Mouse (Mus musculus): ENCODE results near the gene Ube2o.
"Not testable (repeated sequence)": the region's sequence is repeated elsewhere in the genome, so short reads cannot be mapped to it uniquely, and the experiment has no call there.

Gene Ube2o

DNA sequence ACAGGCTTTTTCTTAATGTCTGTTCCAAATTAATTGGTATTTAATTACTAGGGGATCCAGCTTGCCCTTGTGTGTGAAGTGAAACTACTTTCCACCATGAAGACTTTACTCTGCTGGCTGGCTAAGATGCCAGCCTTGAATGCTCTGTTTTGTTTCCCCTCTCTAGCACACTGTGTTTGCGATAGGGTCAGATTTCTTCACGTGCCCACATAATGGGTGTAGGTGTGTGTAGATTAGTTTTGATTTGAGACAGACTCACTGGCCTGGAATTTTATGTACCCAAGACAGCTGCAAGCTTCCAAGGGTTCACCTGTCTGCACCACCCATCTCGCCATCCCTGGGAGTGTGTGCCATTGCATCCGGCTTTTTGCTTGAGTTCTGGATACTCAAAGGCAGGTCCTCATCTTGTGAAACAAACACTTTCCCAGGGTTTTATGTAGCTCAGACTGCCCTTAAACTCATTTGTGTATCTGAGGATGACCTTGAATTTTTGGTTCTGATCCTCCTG is 67.7 kb downstream of the Ube2o start:
- no peak for DNase-seq (ENCODE audit: low spot score)

DNA sequence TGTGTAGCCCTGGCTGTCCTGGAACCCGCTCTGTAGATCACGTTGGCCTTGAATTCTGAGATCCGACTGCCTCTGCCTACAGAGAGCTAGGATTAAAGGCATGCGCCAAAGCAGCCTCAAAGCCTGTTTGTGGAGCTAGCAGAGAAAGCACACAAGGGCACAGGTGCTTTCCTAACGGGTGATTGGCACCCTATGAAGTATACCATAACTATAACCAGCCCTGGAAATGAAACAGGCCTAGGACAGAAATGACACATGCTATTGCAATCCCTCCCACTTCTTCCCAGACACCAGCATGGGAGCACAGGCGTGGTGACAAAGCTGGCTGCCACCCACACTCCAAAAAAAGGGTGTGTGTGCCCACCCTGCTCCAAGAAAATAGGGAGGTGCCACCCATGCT is 68.3 kb downstream of the Ube2o start:
- no peak for DNase-seq (ENCODE audit: low spot score)

DNA sequence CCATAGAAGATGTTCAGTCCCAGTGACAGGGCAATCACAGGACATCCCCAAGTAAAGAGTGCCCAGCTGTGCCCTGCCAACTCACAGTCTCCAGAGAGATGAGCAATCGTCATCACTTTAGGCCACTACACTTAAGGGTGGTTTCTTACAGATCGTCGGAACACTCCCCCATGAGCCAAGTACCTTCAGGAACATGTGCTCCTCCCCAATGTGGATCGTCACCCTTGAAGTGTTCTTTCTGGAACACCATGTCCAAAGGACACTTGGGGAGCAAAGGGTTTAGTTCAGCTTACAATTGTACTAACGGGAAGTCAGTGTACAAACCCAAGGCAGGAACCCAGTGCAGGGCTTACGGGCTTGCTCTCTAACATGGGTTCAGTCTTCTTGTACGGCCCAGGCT is 69.1 kb downstream of the Ube2o start:
- no peak for DNase-seq (ENCODE audit: low spot score)

DNA sequence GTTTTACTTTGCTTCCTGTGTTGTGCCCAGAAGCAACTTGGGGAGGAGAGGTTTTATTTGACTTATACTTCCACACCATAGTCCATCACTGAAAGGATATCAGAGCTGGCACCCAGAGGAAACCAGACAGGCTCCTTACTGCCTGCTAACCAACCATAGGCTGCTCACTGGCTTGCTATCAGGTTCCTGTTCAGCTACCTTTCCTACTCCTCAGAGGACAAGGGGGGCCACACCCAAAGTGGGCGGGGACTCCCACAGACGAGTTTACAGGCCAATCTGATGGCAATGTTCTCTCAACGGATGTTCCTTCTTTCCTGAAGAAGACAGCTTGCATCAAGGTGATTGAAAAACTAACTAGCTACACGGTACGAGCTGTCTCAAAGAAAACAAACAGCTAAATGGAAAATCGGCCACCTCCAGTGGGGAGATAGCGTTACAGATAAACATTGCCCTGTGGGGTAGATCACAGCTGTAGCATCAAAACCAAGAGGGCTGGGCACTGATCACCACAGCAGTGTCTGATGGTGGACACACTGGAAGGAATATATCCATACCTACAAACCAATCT is 69.9 kb downstream of the Ube2o start:
- no peak for DNase-seq (ENCODE audit: low spot score)

DNA sequence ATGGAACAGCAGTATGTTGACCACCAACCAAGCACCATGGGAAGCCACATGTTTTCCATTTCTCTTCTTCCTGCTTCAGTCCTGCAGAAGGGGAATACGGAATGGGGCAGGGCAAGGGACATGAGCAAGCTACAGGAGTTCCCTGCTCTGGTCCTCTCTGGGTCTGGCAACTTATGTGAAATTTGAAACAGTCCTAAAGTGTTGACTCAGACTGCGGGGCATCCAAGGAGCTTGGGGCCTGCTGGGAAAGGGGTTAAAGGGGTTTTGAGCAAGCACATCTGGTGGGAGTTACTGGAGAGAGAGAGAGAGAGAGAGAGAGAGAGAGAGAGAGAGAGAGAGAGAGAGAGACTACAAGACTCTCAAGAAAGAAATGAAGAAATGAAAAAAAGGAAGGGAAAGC is 72.6 kb downstream of the Ube2o start:
- DNase-seq (ENCODE audit: low spot score) = no peak

DNA sequence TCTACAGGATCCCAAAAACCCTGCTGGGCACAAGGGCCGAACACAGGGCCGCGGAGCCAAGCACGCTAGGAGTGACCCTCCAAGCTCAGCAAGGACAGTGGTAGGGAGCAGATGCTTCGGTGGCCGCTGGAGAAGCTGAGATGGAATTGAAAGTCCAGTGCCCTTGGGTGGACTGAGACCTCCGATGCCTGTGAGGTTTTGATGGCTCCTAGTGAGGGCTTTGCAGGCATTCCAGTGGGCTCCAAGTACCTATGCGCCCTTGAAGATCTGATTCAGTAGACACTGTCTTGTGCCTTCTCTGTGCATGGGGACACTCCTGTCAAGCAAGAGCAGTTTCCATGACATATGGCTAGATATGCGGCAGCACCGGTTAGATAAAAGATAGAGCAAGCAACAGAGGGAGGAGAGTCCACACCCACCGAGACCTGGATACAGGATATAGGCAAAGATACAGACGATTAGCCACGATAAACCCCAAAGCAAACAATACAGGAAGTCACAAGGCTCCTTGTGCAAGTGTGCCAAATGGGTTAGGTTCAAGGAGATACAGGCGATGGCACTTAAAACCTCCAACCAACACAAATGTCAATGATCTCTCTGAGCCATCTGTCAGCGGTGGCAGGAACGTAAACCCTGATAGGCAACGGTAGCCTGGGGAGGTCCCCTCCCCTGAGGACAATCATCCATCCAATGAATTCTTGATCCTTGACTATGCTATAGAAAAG is 74.9 kb downstream of the Ube2o start:
- DNase-seq (ENCODE audit: low spot score) = no peak

DNA sequence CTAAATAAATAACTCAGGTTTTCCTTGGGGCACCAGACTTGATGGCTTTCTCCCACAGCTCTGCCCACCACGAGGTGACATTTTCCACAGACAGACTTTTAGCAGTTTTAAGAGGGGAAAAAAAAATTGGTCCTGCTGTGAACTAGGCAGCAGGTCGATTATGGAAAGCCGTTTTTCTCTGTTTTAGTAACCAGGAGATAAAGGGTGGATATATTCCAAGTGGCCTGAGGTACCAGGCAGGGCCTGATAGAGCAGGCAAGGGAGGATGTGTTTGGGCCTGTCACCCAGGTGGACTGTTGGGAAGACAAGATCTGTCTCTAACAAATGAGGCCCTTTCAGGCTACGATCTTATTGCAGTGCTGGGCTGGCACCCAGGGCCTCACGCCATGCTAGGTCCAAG is 75.7 kb downstream of the Ube2o start:
- no peak for DNase-seq (ENCODE audit: low spot score)

DNA sequence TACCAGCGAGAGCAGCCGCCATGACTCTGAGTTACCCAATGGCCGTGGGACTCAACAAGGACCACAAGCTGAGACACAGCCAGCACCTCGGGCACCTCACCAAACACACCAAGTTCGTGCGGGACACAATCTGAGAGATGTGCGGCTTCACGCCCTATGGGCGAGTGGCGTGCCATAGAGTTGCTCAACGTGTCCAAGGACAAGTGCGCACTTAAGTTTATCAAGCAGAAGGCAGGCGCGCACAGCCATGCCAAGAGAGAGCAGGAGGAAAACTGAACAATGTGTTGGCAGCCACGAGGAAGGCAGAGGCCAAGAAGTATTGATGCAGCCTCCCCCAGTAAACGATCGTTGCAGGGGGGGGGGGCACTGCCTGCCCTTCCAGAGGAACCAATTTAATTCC is 76.7 kb downstream of the Ube2o start:
- no peak for DNase-seq (ENCODE audit: low spot score)

DNA sequence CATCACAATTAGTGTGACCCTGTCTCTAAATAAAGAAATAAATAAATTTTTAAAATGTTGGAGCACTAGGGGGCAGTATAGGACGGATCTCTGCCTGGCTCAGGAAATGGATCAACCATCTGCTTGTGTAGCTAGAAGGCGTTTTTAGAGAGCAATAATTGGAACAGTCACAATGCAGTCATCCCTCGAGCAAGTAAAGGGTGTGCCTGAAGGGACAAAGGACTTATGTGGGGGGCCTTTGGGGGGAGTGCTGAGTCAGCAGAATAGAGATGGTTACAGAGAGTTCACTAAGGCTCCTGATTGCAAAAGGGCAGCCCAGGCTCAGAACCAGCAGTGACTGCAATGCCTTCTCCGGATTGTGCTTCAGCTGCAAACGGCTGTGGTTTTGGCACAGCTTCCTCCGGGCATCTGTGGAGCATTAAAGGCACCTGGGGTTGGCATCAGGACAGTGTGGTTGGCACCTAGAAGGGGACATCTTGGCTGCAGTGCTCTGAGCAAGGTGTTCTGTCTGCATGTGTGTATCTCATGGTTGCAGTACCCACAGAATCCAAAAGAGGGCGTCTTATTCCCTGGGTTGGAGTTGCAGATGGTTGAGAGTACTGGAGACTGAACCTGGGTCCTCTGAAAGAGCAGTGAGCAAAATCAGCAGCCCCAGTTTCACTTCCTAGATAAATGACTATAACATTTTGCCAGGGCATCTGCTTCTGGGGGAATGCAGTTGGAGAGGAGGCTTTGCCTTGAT is 80.1 kb downstream of the Ube2o start:
- no peak for DNase-seq (ENCODE audit: low spot score)

DNA sequence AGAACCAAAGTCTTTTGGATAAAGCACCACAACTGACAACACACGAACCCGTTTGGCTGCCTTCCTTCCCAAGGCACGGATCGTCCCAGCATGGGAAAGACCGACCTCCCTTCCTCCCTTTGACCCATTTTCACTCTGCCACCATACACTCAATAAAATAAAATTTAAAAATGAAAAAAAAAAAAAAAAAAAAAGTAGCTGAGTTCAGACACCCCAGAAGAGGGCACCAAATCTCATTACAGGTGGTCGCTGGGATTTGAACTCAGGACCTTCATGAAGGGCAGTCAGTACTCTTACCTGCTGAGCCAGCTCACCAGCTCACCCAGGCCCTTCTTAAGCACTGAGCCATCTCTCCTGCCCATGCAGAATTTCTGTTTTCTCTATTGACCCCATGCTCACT is 82.2 kb downstream of the Ube2o start:
- no peak for DNase-seq (ENCODE audit: low spot score)

DNA sequence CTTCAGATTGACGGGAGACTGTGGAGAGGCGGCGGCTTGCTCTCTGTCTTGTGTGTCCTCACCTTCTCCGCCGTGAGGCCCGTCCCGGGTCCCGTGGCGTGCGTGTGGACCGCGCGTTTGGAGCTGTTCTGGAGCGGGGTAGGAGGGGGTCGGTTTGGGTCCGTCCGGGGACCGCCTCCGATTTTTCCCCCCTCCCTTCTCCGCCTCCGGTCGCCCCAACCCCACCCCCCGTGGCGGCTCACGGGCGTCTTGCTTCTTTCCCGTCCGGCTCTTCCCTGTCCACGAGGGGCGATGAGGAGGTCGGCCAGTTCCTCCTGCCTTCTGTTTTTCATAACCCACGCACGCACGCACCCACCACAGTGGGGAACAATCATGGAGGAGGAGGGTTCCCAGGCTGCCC is 82.7 kb downstream of the Ube2o start:
- DNase-seq (ENCODE audit: low spot score) = no peak

DNA sequence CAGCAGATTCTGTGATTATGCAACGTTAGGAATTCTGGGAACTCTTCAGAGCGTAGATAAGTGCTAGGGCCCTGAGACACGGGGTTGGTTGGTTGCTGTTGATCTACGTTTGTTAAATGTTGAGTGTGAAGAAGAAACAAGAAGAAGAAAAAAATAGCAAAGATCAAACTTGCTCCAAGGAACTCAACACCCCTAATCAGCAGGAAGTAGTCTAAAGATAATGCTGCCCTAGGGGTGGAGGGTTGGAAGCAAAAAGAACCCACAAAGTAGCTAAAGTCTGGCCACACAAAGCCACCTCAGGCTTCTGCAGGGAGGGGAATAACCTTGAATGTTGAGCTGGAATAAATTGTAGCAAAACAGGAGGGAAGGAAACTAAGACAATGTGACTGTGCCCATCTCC is 83.9 kb downstream of the Ube2o start:
- no peak for DNase-seq (ENCODE audit: low spot score)

DNA sequence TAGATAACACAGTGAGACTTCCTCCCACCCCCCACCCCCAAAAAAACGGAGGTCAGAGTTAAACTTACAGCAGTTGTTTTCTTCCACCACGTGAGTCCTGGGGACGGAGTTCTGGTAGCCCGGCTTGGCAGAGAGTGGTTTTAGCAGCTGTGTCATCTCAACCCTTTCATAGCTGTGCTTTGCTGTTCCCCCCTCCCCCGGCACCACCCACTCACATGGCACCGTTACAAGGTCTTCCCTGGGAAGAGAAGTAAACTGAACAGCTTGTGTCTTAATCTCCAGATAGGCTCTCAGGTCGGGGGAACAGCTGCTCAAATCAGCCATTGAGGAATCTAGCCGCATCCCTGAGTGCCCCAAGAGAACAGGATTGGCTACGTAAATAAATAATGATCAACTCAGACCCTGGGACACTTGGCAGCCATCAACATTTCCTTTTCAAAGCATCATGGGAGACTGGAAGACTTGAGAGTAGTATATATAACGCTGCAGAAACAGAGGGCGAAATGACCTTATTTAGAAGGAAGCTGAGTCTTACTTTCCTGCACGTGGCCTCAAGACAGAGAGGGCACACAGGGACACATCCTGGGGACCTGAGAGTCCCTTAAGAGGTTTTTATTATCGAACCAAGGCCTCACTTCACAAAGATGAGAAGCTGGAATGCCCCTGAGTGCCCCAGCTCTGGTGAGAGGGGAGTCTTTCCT is 86.6 kb downstream of the Ube2o start:
- DNase-seq (ENCODE audit: low spot score) = peak; percentile 76

DNA sequence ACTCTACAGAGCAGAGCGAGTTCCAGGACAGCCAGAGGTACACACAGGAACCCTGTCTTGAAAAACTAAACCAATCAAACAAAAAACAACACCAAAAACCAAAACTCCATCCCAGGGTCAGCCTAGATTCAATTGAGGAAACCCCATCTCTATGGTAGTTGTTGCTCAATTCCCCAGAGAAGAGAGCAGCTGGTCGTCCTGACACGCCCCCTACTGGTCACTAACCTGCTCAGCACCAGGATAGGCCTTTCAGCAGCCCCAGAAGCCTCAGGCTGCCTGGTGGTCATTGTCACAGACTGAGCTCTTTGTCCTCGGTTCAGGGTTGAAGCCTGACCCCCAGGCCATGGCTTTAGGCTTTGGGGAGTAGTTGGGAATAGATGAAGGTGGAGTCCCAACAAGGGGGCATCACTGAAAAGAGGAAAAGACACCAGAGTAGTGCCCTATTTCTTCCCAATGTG is 87.4 kb downstream of the Ube2o start, which contains the start of gene Prpsap1:
Gene Prpsap1, minus strand, starts transcription at position 408 of the 458 bp plus-strand sequence.
- peak; percentile 53 for DNase-seq (ENCODE audit: low spot score)

DNA sequence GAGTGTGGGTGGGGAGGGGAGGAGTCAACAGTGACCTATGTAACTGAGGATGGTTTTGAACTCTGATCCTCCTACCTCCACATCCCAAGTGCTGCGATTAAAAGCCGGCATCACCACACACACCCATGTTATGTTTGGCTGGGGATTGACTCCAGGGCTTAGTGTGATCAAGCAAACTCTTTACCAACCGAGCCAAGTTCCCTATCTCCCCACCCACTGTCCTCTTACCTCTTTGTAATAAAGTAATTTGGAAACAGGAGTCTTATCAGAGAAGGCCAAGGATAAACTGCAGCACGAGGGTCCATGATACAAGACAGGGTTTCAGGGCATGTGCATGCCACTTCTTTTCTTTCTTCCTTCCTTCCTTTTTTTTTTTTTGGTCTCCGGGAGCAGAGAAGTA is 88.1 kb downstream of the Ube2o start:
- no peak for DNase-seq (ENCODE audit: low spot score)

DNA sequence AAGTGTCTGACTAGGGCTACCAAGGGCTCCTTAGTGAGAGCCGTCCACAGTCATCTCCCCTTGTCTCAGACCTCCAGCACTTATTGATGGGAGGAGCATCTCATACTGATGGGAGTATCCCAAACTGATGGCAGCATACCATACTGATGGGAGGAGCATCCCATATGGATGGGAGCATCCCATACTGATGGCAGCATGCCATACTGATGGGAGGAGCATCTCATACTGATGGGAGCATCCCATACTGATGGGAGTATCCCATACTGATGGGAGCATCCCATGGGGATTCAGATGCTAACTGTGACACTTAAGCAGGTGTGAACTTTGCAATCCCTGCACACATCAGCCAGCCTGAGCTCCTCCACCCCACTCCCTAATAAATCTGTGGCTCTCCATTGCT is 88.7 kb downstream of the Ube2o start:
- not testable (repeated sequence) for DNase-seq (ENCODE audit: low spot score)

DNA sequence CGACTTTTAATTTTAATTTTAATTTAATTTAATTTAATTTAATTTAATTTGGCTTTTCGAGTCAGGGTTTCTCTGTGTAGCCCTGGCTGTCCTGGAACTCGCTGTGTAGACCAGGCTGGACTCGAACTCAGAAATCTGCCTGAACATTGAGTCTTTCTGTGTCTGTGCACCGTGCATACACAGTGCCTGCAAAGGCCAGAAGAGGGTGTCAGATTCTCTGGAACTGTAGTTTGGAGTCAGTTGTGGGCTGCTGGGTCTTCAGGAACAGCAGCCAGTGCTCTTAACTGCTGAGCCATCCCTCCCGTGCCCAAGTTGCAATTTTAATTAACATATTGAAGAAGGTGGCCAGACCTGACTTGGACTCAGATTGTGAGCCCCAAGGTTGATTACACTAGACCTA is 89.9 kb downstream of the Ube2o start:
- no peak for DNase-seq (ENCODE audit: low spot score)

DNA sequence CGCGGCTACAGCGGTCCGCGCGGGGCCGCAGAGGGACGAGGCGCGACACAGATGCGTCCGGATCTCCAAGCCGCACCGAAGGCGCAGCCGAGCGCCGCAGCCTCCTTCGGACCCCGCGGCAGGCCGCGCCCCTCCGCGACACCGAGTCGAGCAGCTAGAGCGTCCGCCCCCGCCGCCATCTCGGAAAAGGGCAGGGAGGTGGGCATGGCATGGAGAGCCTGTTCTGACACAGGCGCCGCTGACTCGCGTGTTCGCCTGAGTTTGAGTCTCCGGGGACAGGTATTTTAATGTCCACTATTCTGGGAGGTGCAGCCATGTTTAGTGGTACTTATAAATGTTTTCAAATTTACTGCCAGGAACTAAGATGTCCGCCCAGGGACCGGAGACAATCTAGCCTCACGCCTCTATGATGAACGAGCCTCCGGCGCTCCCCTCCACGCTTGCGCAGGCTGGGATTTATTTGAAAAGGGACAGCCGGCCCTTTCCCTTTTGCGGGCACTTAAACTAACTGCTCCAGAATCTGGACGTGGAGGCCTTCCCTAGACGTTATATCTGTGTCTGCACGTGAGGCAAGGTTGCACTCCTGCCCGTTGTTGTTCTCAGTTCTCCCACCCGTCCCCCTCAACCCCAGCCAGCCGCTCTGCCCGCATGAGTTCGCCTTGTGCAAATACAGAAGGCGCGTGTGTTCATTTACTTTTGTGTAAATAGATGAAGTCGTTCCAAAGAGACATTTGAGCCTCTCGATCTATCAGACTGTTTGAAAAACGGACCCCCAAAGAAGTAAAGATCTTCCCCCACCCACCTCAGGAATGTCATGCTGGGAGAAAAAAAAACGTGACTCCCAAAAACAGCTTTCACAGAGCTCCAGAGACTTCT is 90.8 kb downstream of the Ube2o start:
- peak; percentile 82 for DNase-seq (ENCODE audit: low spot score)

DNA sequence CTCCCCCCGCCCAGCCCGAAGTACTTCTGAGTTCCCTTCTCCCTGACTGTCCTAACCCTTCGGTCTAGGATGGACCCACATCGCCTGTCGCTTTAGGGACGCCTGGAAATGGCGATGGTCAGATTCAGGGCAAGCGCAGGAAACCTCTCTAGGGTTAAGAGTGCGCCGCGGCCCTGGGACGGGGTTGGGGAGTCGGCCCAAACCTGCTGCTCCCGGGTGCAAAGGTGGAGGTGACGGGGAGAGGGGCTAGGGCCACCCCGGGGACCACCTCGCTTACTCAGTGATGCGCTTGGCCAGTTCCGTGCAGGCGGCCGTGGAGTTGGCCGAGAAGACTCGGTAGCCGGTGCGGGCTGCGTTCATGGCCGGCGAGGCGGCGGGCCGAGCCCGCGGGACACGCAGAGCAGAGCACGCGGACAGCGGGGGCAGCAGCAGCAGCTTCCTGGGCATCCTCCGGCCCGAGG is 91.4 kb downstream of the Ube2o start:
- peak; percentile 34 for DNase-seq (ENCODE audit: low spot score)

DNA sequence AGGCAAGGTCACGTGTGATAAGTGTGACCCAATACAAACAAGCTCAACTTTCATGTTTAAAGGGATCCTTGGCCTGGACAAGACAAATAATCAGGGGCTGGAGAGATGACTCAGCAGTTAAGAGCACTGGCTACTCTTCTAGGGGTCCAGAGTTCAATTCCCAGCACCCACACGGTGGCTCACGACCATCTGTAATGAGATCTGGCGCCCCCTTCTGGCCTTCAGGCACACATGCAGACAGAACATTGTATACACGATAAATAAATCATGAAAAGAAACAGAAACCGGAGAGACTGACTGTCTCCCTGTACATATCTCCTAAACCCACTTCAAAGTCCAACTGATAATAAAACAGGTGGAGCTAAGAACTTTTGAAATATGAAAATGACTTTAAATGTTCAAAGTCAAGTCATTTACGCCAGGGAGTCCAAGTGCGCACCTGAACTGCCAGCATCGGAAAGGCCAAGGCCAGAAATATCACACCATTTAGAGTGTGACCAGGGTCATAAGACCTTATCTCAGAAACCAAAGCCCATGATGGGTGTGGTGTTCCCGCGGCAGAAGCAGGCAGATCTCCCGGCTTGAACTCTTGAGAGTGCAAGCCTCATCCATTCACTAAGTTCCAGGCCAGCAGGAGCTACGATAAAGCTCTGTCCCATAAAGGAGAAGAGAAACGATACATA is 92.4 kb downstream of the Ube2o start:
- DNase-seq (ENCODE audit: low spot score) = no peak

DNA sequence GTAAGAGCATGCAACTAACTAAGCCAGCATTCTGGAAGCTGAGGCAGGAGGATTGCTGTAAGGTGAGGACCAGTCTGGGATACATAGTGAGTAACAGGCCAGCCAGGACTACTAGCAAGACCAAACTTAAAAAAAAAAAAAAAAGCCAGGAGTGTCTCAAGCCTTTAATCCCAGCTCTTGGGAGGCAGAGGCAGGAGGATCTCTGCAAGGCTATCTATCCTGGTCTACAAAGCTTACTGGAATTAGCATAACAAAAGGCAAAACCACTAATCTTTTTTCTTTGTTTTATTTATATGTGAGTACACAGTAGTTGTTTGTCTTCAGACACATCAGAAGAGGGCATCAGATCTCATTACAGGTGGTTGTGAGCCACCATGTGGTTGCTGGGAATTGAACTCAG is 93.0 kb downstream of the Ube2o start:
- DNase-seq (ENCODE audit: low spot score) = no peak

All from ovary, postnatal 14 days (tissue).